Mouse (Mus musculus) left cerebral cortex, postnatal 14 days (tissue): ENCODE data around the gene Gna11. TPM values are rescaled to one million over a fixed set of nuclear protein-coding genes. Genes with fewer than 3 reads are reported as not detected.

Experiments
- DNase-seq, 2 experiments: peaks; one replicate each; pipeline ENCODE4 v3.0.0; 2021 to 2022; ENCODE audit warnings: low spot score in 2 of 2, mixed read lengths in 1 of 2
- intact Hi-C: fragments of 180-260 bp; cut with DNase I; formaldehyde crosslinking; loops from one replicate; pipeline ENCODE4 v1.15.1; 2025
- long read RNA-seq, 2 experiments: library from polyadenylated mRNA; stranded (forward); transcript quantifications; one replicate each; pipeline ENCODE4 v2.0.0; 2021
- total RNA-seq, 2 experiments: library from RNA; stranded (reverse); gene quantifications; 2 replicates each; pipeline ENCODE4 v1.2.3; 2021

Gna11 gene
- total RNA-seq = 100 to 1,000 TPM; 102 to 109 TPM
- long read RNA-seq, experiment 1, transcript Gna11-201 (7 exons, 3,414 nt) = major isoform, 177 of 227 reads
- long read RNA-seq, experiment 1, partial matches to known transcripts = 43 of 227 reads
- long read RNA-seq, experiment 1, other reads (novel, unspliced or antisense) = 7 of 227 reads
- long read RNA-seq, experiment 2, transcript Gna11-201 (7 exons, 3,414 nt) = major isoform, 170 of 202 reads
- long read RNA-seq, experiment 2, partial matches to known transcripts = 2 of 202 reads
- long read RNA-seq, experiment 2, other reads (novel, unspliced or antisense) = 28 of 202 reads

GRCm38 (mm10) chr10:81545161-81545747 lies at the start of gene Gna11:
Gene Gna11, minus strand, starts transcription at chr10:81545190.
- intact Hi-C loops = no loop called here
- DNase-seq = peak; percentile 99

DNA sequence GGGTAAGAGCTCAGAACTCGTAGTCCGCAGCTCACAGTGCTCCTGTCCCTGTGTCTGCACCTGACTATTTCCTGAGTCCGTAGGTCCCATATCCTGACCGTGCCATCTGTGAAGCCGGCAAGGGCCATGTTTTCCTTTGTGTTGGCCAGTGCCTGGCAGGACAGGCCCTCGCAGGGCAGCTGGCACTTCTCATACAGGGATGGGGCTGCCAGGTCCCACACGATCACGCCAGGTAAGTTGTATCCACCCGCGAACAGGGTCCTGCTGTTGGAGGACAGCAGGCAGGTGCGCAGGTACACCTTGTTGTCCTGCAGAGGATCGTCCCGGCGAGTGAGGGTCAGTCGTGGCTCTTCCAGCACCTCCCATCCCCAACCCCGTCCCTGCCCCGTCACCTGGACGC lies 48.9 kb upstream of the Gna11 start:
- intact Hi-C loops = no loop called here
- no peak for DNase-seq

DNA sequence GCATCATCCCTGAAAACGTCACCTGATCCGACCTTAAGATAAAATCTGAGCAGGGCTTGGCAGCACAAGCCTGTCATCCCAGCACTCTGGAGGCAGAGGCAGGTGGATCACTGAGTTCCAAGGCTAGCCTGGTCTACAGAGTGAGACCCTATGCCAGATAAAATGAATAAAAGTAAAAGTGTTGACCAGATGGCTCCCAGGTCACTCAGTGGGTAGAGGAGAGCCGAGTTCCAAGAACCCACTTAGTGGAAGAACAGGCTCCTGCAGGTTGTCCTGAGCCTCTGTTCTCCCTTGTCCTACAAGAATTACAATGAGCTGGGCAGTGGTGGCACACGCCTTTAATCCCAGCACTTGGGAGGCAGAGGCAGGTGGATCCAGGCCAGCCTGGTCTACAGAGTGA lies 48.2 kb upstream of the Gna11 start:
- DNase-seq = no peak
- intact Hi-C loops = no loop called here

DNA sequence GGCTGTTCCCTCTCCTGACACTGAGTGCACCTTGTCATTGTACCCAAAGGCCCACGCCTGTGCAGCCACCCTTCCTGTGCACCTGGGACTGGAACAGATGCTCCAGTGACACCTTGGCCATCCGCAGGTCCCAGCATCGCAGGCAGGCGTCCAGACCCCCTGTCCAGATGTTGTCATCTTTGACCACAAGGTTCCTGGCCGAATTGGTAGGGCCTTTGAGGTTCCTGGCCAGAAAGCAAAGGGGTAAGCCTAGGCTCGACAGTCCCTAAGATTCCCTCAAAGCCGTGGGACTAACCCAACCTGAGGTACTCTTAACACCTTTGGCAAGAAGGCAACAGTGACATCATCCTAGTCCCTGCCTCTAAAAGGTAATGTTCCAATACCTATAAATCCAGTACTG lies 47.6 kb upstream of the Gna11 start:
- DNase-seq = no peak
- intact Hi-C loops = no loop called here

DNA sequence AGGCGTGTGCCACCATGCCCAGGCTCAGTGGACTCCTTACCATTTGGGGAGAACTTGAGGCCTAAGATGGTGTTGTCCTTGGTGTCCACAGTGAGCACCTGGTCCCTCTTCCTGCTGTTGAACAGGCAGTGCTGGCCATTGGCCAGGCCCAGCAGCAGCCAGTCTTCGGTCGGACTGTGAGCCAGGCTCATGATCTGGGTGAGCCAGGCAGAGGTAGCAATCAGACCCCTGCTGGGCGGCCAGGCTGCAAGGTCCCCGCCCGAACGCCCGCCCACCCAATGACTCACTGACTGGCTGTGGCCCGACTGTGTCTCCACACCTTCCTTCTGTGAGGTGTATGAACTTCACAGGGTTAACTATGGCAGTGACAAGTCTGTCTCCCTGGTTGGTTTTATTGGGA lies 46.9 kb upstream of the Gna11 start:
- intact Hi-C loops = no loop called here
- no peak for DNase-seq

DNA sequence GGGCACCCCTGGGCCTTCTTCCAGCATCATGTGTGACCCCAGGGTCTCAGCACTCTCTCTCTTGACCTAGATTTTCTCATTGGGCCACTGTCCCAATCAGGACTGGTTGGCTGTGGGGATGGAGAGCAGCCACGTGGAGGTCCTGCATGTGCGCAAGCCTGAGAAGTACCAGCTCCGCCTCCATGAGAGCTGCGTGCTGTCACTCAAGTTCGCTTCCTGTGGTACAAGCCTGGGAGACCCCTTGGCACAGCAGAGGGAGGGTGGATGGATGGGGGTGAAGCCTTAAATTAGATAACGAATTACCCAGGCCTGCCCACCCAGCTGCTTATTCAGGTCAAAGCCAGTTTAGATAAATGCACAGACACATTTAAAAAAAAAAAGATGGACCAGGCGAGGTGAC lies 43.7 kb upstream of the Gna11 start:
- intact Hi-C loops = no loop called here
- no peak for DNase-seq

GRCm38 (mm10) chr10:81583347-81583746 lies 38.4 kb upstream of the Gna11 start:
- no peak for DNase-seq
- intact Hi-C loops = no loop called here

DNA sequence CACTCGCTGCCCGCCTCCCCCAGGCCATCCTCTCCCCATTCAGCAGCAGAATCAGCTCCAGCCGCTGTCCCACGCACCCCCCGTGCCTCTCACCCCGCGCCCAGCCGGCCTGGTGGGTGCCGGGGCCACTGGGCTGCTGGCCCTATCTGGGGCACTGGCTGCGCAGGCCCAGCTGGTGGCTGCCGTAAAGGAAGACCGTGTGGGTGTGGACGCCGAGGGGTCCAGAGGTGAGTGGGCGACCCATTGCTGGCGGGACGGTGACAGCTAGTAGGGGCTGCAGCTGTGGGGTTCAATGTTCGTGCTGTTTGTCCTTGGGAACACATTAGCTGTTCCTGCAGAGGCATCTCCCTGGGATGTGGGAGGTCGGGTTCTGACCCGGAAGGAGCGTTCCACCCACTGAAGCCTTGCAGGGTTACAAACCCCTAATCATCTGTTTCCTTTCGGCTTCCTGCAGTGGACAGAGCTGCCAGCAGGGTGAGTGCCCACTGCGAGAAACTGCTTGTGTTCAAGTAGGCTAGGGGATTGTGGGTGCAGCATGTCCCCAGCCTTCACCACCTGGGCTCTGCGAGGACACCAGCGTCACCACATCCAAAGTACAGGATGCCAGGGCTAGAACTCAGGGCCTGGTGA lies 35.6 kb upstream of the Gna11 start:
- DNase-seq = no peak

DNA sequence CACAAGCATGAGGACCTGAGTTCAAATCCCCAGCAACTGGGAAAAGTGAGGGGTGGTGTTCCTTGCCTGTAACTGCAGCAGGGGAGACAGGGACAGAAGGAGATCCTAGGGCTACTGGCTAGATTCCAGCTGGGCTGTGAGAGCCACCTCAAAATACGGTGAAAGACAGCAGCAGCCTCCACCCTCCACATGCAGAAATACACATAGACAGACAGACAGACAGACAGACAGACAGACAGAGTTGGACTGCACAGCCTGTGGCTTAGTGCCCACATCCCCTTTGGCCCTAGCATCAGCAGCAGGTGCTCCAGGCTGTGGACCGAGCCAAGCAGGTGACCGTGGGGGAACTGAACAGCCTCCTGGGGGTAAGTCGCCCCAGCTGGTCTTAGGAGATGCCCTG lies 35.0 kb upstream of the Gna11 start:
- intact Hi-C loops = no loop called here

More for the DNA sequence above, 35.6 kb upstream of the Gna11 start:
- intact Hi-C loops = no loop called here

GRCm38 (mm10) chr10:81575695-81576094 lies 30.7 kb upstream of the Gna11 start:
- no peak for DNase-seq
- intact Hi-C loops = no loop called here

More for the DNA sequence above, 35.0 kb upstream of the Gna11 start:
- no peak for DNase-seq

- DNase-seq = no peak
- intact Hi-C loops = no loop called here
Observed at GRCm38 (mm10) chr10:81575208-81575631, 30.2 kb upstream of the Gna11 start.

DNA sequence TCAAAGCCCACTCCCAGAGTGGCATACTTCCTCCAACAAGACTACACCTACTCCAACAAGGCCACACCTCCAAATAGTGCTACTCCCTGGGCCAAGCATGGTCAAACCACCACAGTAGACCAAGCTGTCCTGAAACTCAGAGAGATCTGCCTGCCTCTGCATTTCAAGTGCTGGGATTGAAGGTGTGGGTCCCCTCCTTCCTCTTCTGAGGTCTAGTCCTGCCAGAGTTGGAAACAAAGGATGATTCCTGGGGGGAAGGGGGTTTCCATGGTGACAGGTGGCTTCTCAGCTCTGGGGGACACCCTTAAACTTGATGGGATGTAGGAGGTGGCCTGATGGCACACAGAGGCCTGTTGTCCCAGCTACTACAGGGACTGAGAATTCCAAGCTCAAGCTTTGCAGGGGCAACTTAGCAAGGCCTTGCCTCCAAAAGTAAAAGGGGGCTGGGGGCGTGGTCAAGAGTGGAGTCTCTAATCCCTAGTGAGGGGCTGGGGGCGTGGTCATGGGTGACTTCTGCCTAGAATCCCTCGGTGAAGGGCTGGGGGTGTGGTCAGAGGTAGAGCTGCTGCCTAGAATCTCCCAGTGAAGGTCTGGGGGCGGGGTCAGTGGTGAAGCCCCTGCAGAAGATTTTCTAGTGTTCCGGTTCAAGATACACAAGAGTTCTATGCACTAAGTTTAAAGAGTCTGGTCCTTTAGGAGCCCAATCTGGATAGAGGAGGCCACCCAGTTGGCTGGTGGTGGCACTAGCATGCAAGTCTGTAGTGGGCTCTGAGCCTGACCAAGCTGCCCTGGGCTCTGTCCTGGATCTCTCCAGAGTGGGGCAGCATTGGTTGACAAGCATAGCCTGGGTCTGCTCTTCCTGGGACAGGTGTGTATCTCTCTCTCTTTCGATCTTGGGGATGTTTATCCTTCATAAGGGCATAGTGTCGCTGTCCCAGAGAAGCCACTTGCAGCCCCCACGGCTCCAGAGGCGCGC lies 29.4 kb upstream of the Gna11 start, which contains the start of gene Tle2:
Tle2 (plus strand) TSS at position 481 of the 976 bp plus-strand sequence.
- intact Hi-C loops = no loop called here
- DNase-seq = no peak

GRCm38 (mm10) chr10:81572975-81573374 lies 28.0 kb upstream of the Gna11 start:
- no peak for DNase-seq
- intact Hi-C loops = loop anchor here (2.0 kb wide), 1 partner anchor 24 kb away; no protein-coding TSS in a partner anchor

- DNase-seq = no peak
- intact Hi-C loops = loop anchor here (2.0 kb wide), 1 partner anchor 25 kb away; no protein-coding TSS in a partner anchor
Observed at GRCm38 (mm10) chr10:81572133-81572671, 27.2 kb upstream of the Gna11 start.

GRCm38 (mm10) chr10:81571501-81571876 lies 26.5 kb upstream of the Gna11 start:
- peak; percentile 100 for DNase-seq
- intact Hi-C loops = no loop called here

GRCm38 (mm10) chr10:81570831-81571500 lies 26.0 kb upstream of the Gna11 start:
- peak; percentile 98 for DNase-seq
- intact Hi-C loops = no loop called here

- DNase-seq = no peak
- intact Hi-C loops = no loop called here
Observed at GRCm38 (mm10) chr10:81570238-81570800, 25.3 kb upstream of the Gna11 start.

GRCm38 (mm10) chr10:81569507-81570237 lies 24.7 kb upstream of the Gna11 start:
- no peak for DNase-seq
- intact Hi-C loops = no loop called here
